Mouse (Mus musculus): ENCODE data around the gene Clp1. TPM values are rescaled to one million over a fixed set of nuclear protein-coding genes. Genes with fewer than 3 reads are reported as not detected.

Gene Clp1
- total and polyA plus RNA-seq, 3 experiments: 27.1 to 29.8 TPM; not detected in 1

DNA sequence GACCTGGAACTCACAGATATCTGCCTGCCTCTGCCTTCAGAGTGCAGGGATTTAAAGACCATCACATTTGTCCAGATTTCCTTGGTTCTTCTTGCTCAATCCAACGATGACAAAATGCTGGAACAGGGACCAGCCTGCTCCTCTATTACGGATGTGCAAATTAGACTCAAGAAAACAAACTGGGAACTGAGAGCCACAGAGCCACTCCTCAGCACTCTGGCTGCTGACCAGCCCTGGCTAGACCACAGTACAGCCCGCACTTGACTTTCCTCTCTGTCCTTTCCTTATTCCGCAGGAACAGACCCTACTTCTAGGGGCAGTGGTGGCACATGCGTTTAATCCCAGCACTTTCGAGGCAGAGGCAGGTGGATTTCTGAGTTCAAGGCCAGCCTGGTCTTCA lies 43.4 kb upstream of the Clp1 start:
- Histone ChIP-seq H3K9me3 (replicated peaks; ENCODE audit: insufficient read depth, low read length) (no peaks in the 10 kb centered on the region), H3K79me2 (ENCODE audit: control insufficient read depth, insufficient read depth, low read length, poor library complexity) (no peaks in the 10 kb centered on the region), H3K9ac (ENCODE audit: control insufficient read depth, low read depth, low read length, poor library complexity, severe bottlenecking) (no peak overlapping the region), H3K36me3 (ENCODE audit: control insufficient read depth in 1 of 2, insufficient read depth in 2 of 2, low read length in 2 of 2) (no peaks in the 10 kb centered on the region), H3K27me3 (ENCODE audit: control insufficient read depth in 1 of 2, insufficient read depth in 2 of 2, low read length in 2 of 2) (peaks cover 9 to 36% of the 10 kb centered on the region in 2 experiments), H3K27ac (ENCODE audit: control insufficient read depth, low read depth, low read length) (no peak overlapping the region), H3K4me1 (ENCODE audit: control insufficient read depth in 1 of 2, insufficient read depth in 2 of 2, low read length in 2 of 2) (no peaks in the 10 kb centered on the region), H3K4me3 (ENCODE audit: control insufficient read depth in 1 of 2, insufficient read depth in 1 of 2, low read depth in 2 of 2, low read length in 2 of 2) (no peak overlapping the region)
- TF ChIP-seq CHD1 (IDR thresholded peaks at IDR 0.05; ENCODE audit: low read depth, low read length): no peak
- TF ChIP-seq RCOR1 (IDR thresholded peaks at IDR 0.05; ENCODE audit: low read depth, low read length): no peak
- no peak for TF ChIP-seq ELF1 (IDR thresholded peaks at IDR 0.05; ENCODE audit: low read depth, low read length)
- DNase-seq (ENCODE audit: low read depth, low spot score): no peak

DNA sequence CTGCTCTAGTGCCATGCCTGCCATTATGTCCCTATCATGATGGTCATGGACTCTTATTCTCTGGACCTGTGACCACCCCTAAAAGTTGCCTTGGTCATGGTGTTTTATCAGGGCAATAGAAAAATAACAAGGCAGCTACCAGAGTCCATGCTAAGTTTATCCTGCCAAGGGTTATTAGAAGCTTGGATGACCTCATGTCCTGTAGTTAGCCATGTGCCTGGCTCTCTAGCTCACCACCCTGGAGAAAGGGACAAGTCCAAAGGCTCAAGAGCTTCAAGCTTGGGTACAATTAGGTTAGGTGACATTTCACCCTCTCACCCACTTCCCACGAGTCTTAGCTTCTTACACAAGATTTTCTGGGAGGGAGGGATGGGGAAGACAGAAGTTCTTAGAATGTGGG lies 35.7 kb upstream of the Clp1 start:
- Histone ChIP-seq H3K79me2 (ENCODE audit: control insufficient read depth, insufficient read depth, low read length, poor library complexity) (no peaks in the 10 kb centered on the region), H3K27me3 (ENCODE audit: control insufficient read depth in 1 of 2, insufficient read depth in 2 of 2, low read length in 2 of 2) (peaks cover 7 to 16% of the 10 kb centered on the region in 2 experiments), H3K36me3 (ENCODE audit: control insufficient read depth in 1 of 2, insufficient read depth in 2 of 2, low read length in 2 of 2) (no peaks in the 10 kb centered on the region), H3K4me1 (ENCODE audit: control insufficient read depth in 1 of 2, insufficient read depth in 2 of 2, low read length in 2 of 2) (no peaks in the 10 kb centered on the region), H3K4me3 (ENCODE audit: control insufficient read depth in 1 of 2, insufficient read depth in 1 of 2, low read depth in 2 of 2, low read length in 2 of 2) (no peak overlapping the region), H3K9ac (ENCODE audit: control insufficient read depth, low read depth, low read length, poor library complexity, severe bottlenecking) (no peak overlapping the region), H3K9me3 (replicated peaks; ENCODE audit: insufficient read depth, low read length) (no peaks in the 10 kb centered on the region), H3K27ac (ENCODE audit: control insufficient read depth, low read depth, low read length) (no peak overlapping the region)
- no peak for TF ChIP-seq ZNF384 (IDR thresholded peaks at IDR 0.05; ENCODE audit: low read depth, low read length)
- DNase-seq (ENCODE audit: low read depth, low spot score): no peak

DNA sequence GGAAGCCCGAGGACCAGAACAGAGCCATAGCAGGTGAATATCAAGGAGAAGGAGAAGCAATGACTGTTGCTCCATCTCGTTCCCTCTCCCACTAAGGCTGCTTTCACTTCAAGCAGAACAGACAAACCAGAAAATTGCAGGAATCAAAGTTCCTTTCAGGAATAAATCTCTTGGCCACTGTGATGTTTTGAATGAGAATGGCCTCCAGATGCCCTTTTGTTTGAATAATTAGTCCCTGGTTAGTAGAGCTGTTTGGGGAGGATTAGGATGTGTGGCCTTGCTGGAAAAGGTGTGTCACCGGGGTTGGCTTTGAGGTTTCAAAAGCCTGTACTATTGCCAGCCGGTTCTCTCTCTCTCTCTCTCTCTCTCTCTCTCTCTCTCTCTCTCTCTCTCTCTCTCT lies 35.1 kb upstream of the Clp1 start:
- H3K9me3 ChIP-seq (replicated peaks; ENCODE audit: insufficient read depth, low read length): no peaks in the 10 kb centered on the region
- TF ChIP-seq ZNF384 (IDR thresholded peaks at IDR 0.05; ENCODE audit: low read depth, low read length) (no peak), NRF1 (IDR thresholded peaks at IDR 0.05; ENCODE audit: insufficient read depth, low read depth, low read length, poor library complexity, severe bottlenecking) (no peak), RAD21 (IDR thresholded peaks at IDR 0.05; ENCODE audit: low read depth, low read length) (no peak), MYB (IDR thresholded peaks at IDR 0.05; ENCODE audit: low read depth, low read length) (no peak), BHLHE40 (IDR thresholded peaks at IDR 0.05; ENCODE audit: borderline replicate concordance, low read depth, low read length) (no peak), EP300 (IDR thresholded peaks at IDR 0.05; ENCODE audit: low read depth in 1 of 2, low read length in 2 of 2) (no peak), E2F4 (IDR thresholded peaks at IDR 0.05; ENCODE audit: borderline replicate concordance, low read depth, low read length) (no peak), TCF12 (IDR thresholded peaks at IDR 0.05; ENCODE audit: low read depth, low read length) (no peak), MAZ (IDR thresholded peaks at IDR 0.05; ENCODE audit: low read depth, low read length) (no peak), CHD1 (IDR thresholded peaks at IDR 0.05; ENCODE audit: low read depth, low read length) (no peak), CTCF (IDR thresholded peaks at IDR 0.05 in 2 of 3, conservative IDR thresholded peaks at IDR 0.05 in 1 of 3; ENCODE audit: control insufficient read depth in 1 of 3, insufficient read depth in 1 of 3, low read depth in 2 of 3, low read length in 3 of 3, poor library complexity in 1 of 3, severe bottlenecking in 1 of 3) (no peak), HCFC1 (IDR thresholded peaks at IDR 0.05; ENCODE audit: low read depth, low read length) (no peak), MAX (IDR thresholded peaks at IDR 0.05; ENCODE audit: low read length) (no peak), SIN3A (IDR thresholded peaks at IDR 0.05; ENCODE audit: low read length) (no peak), MYC (IDR thresholded peaks at IDR 0.05; ENCODE audit: low read depth, low read length) (no peak), NELFE (IDR thresholded peaks at IDR 0.05; ENCODE audit: low read depth, low read length) (no peak), POLR2AphosphoS5 (IDR thresholded peaks at IDR 0.05; ENCODE audit: borderline replicate concordance, low read depth, low read length) (no peak)
- no peak for DNase-seq (ENCODE audit: low read depth, low spot score)
- no peaks in the 10 kb centered on the region for H3K36me3 ChIP-seq (ENCODE audit: control insufficient read depth in 1 of 2, insufficient read depth in 2 of 2, low read length in 2 of 2)
- no peak overlapping the region for H3K9ac ChIP-seq (ENCODE audit: control insufficient read depth, low read depth, low read length, poor library complexity, severe bottlenecking)
- H3K79me2 ChIP-seq (ENCODE audit: control insufficient read depth, insufficient read depth, low read length, poor library complexity): no peaks in the 10 kb centered on the region
- H3K27ac ChIP-seq (ENCODE audit: control insufficient read depth, low read depth, low read length): no peak overlapping the region
- H3K4me3 ChIP-seq (ENCODE audit: control insufficient read depth in 1 of 2, insufficient read depth in 1 of 2, low read depth in 2 of 2, low read length in 2 of 2): no peak overlapping the region
- H3K4me1 ChIP-seq (ENCODE audit: control insufficient read depth in 1 of 2, insufficient read depth in 2 of 2, low read length in 2 of 2): no peaks in the 10 kb centered on the region
- H3K27me3 ChIP-seq (ENCODE audit: control insufficient read depth in 1 of 2, insufficient read depth in 2 of 2, low read length in 2 of 2): peaks cover 7 to 15% of the 10 kb centered on the region in 2 experiments
